Mouse (Mus musculus) thymus, adult 2 months (tissue): ENCODE measurements at regions not wholly inside any gene's neighbourhood (a gene's known extent, or its start where the extent isn't known, plus 50 kb on each side); places are given as distances from the start of the nearest gene placed in this dataset.

ENCODE experiments used
- CTCF ChIP-seq: fragments of 200-500 bp; IDR thresholded peaks from 2 replicates; pipeline ENCODE4 v1.5.1; 2012; ENCODE audit warnings: mild to moderate bottlenecking, control low read depth, low read length, moderate library complexity, borderline replicate concordance; ENCODE audit not compliant: control insufficient read depth, poor library complexity, insufficient read depth; ENCODE audit errors: extremely low read depth
- POLR2A ChIP-seq: fragments of 200-500 bp; IDR thresholded peaks from 2 replicates; pipeline ENCODE4 v1.6.1; 2012; ENCODE audit warnings: mild to moderate bottlenecking, low read length, control low read depth, moderate library complexity; ENCODE audit not compliant: control insufficient read depth, poor library complexity, insufficient read depth; ENCODE audit errors: extremely low read depth

- TF ChIP-seq CTCF (no peak), POLR2A (no peak)
These were observed 58.5 kb downstream of the Olig3 start for GRCm38 (mm10) chr10:19414834-19415233.
